Mouse (Mus musculus): ENCODE data around the gene Plcl1.
A peak's percentile ranks its signal among the peaks of the same experiment; 100 is the strongest.

Gene Plcl1

GRCm38 (mm10) chr1:55704707-55705106 is 299.0 kb downstream of the Plcl1 start:
- no peak for DNase-seq (ENCODE audit: low spot score)

GRCm38 (mm10) chr1:55705173-55705572 is 299.5 kb downstream of the Plcl1 start:
- no peak for DNase-seq (ENCODE audit: low spot score)

GRCm38 (mm10) chr1:55705756-55706155 is 300.0 kb downstream of the Plcl1 start:
- DNase-seq (ENCODE audit: low spot score): no peak

GRCm38 (mm10) chr1:55706933-55707332 is 301.2 kb downstream of the Plcl1 start:
- peak; percentile 43 for DNase-seq (ENCODE audit: low spot score)

GRCm38 (mm10) chr1:55717283-55717803 is 311.6 kb downstream of the Plcl1 start:
- DNase-seq (ENCODE audit: low spot score): no peak

- no peak for DNase-seq (ENCODE audit: low spot score)
Observed at GRCm38 (mm10) chr1:55725428-55725827, 319.7 kb downstream of the Plcl1 start.

GRCm38 (mm10) chr1:55729332-55729731 is 323.6 kb downstream of the Plcl1 start:
- DNase-seq (ENCODE audit: low spot score): no peak

GRCm38 (mm10) chr1:55732951-55733350 is 327.2 kb downstream of the Plcl1 start:
- no peak for DNase-seq (ENCODE audit: low spot score)

- peak; percentile 65 for DNase-seq (ENCODE audit: low spot score)
Observed at GRCm38 (mm10) chr1:55736054-55736740, 330.5 kb downstream of the Plcl1 start.

- DNase-seq (ENCODE audit: low spot score): no peak
Observed at GRCm38 (mm10) chr1:55736762-55737288, 331.1 kb downstream of the Plcl1 start.

GRCm38 (mm10) chr1:55738746-55739365 is 333.1 kb downstream of the Plcl1 start:
- DNase-seq (ENCODE audit: low spot score): no peak

GRCm38 (mm10) chr1:55741885-55742284 is 336.2 kb downstream of the Plcl1 start:
- peak; percentile 42 for DNase-seq (ENCODE audit: low spot score)

- peak; percentile 28 for DNase-seq (ENCODE audit: low spot score)
Observed at GRCm38 (mm10) chr1:55748516-55748915, 342.8 kb downstream of the Plcl1 start.

GRCm38 (mm10) chr1:55749770-55750169 is 344.0 kb downstream of the Plcl1 start:
- DNase-seq (ENCODE audit: low spot score): no peak

GRCm38 (mm10) chr1:55755742-55756141 is 350.0 kb downstream of the Plcl1 start:
- DNase-seq (ENCODE audit: low spot score): peak; percentile 16

- no peak for DNase-seq (ENCODE audit: low spot score)
Observed at GRCm38 (mm10) chr1:55762284-55762683, 356.6 kb downstream of the Plcl1 start.

GRCm38 (mm10) chr1:55763171-55763570 is 357.4 kb downstream of the Plcl1 start:
- no peak for DNase-seq (ENCODE audit: low spot score)

- peak; percentile 41 for DNase-seq (ENCODE audit: low spot score)
Observed at GRCm38 (mm10) chr1:55766743-55767142, 361.0 kb downstream of the Plcl1 start.

- DNase-seq (ENCODE audit: low spot score): no peak
Observed at GRCm38 (mm10) chr1:55770072-55770785, 364.5 kb downstream of the Plcl1 start.

- no peak for DNase-seq (ENCODE audit: low spot score)
Observed at GRCm38 (mm10) chr1:55792817-55793216, 387.1 kb downstream of the Plcl1 start.
